Comparison of ENCODE assay signal across 11 mouse cellular contexts in genomic region chr11:89002621-89003020, GRCm38 (mm10). TPM values are rescaled to one million over a fixed set of nuclear protein-coding genes. Genes with fewer than 3 reads are reported as not detected.
DNase-seq lines count a peak whose midpoint lies in the region; ATAC-seq and TF ChIP-seq lines count a peak whose summit lies in the region.
"Had no signal": no experiment of that assay in that cellular context is flagged by ENCODE, and none has a peak within 500 bp of the region (broad histone marks: within the 10 kb centered on the region; RNA-seq: fewer than 3 reads in every experiment).

No protein-coding gene starts in this region.

- H3K4me2 ChIP-seq in hindbrain, embryonic 15.5 days, result peak overlapping the region; percentile 10; the same call in 1 of the 2 replicates
- peak overlapping the region; percentile 28; the same call in 1 of the 2 replicates for H3K4me2 ChIP-seq in midbrain, postnatal 0 days (ENCODE audit: low read depth, low read length, poor library complexity, severe bottlenecking)
- H3K4me2 ChIP-seq in midbrain, embryonic 16.5 days (ENCODE audit: low read length), result no peak overlapping the region

- H3K27ac ChIP-seq in hindbrain, embryonic 15.5 days (replicated peaks), result no peak overlapping the region
- H3K27ac ChIP-seq in hindbrain, embryonic 10.5 days, result no peak overlapping the region
- H3K27ac ChIP-seq in midbrain, postnatal 0 days (ENCODE audit: low read depth, low read length), result no peak overlapping the region
- H3K27ac ChIP-seq in midbrain, embryonic 16.5 days (ENCODE audit: low read length), result no peak overlapping the region
- peak overlapping the region; percentile 42 for H3K27ac ChIP-seq in small intestine, adult 2 months (ENCODE audit: insufficient read depth, low read depth, low read length)

- no peak for TF ChIP-seq POLR2A in small intestine, adult 2 months (IDR thresholded peaks at IDR 0.05; ENCODE audit: low read depth, low read length)

- no peak overlapping the region for H3K9ac ChIP-seq in hindbrain, embryonic 15.5 days
- no peak overlapping the region for H3K9ac ChIP-seq in midbrain, postnatal 0 days (replicated peaks; ENCODE audit: low read length, poor library complexity, severe bottlenecking)
- no peak overlapping the region for H3K9ac ChIP-seq in midbrain, embryonic 16.5 days (ENCODE audit: low read depth, low read length)

- no peak overlapping the region for H3K4me3 ChIP-seq in hindbrain, embryonic 15.5 days
- no peak overlapping the region for H3K4me3 ChIP-seq in hindbrain, embryonic 10.5 days
- no peak overlapping the region for H3K4me3 ChIP-seq in midbrain, postnatal 0 days (ENCODE audit: low read depth, low read length)
- H3K4me3 ChIP-seq in midbrain, embryonic 16.5 days (ENCODE audit: low read depth, low read length), result no peak overlapping the region
- peak overlapping the region; percentile 56 for H3K4me3 ChIP-seq in small intestine, adult 2 months (ENCODE audit: low read depth, low read length)

- peaks cover 3% of the 10 kb centered on the region; the same call in 1 of the 2 replicates for H3K4me1 ChIP-seq in hindbrain, embryonic 15.5 days (replicated peaks)
- peaks cover 27% of the 10 kb centered on the region for H3K4me1 ChIP-seq in hindbrain, embryonic 10.5 days (replicated peaks)
- H3K4me1 ChIP-seq in midbrain, postnatal 0 days (ENCODE audit: insufficient read depth, low read length), result no peaks in the 10 kb centered on the region
- no peaks in the 10 kb centered on the region for H3K4me1 ChIP-seq in midbrain, embryonic 16.5 days (ENCODE audit: control insufficient read depth, insufficient read depth, low read length)
- H3K4me1 ChIP-seq in small intestine, adult 2 months (ENCODE audit: control insufficient read depth, insufficient read depth, insufficient read length, low read length), result peaks cover 28% of the 10 kb centered on the region

- ATAC-seq in hindbrain, embryonic 15.5 days (ENCODE audit: low FRiP score, low read depth), result no peak
- no peak for ATAC-seq in midbrain, postnatal 0 days (ENCODE audit: low FRiP score)
- no peak for ATAC-seq in midbrain, embryonic 16.5 days
- no peak for ATAC-seq in megakaryocyte-erythroid progenitor cell, adult 5-6 weeks (replicated peaks; ENCODE audit: low FRiP score, low TSS enrichment, poor library complexity, severe bottlenecking)
- ATAC-seq: forebrain, embryonic 16.5 days; inflammation-experienced regulatory T-cells, adult 6 months had no signal

- 77% methylated on average over 5 of the region's 5 CpGs for WGBS in hindbrain, embryonic 15.5 days
- WGBS in hindbrain, embryonic 10.5 days, result 86% methylated on average over 5 of the region's 5 CpGs
- 78% methylated on average over 5 of the region's 5 CpGs for WGBS in midbrain, postnatal 0 days
- 87% methylated on average over 5 of the region's 5 CpGs for whole genome bisulfite sequencing in midbrain, embryonic 16.5 days
- 24% methylated on average over 5 of the region's 5 CpGs for WGBS in small intestine, adult 2 months

- peaks cover 15% of the 10 kb centered on the region for H3K27me3 ChIP-seq in hindbrain, embryonic 15.5 days
- peaks cover 32% of the 10 kb centered on the region for H3K27me3 ChIP-seq in hindbrain, embryonic 10.5 days (ENCODE audit: insufficient read depth, poor library complexity, severe bottlenecking)
- H3K27me3 ChIP-seq in midbrain, postnatal 0 days (ENCODE audit: insufficient read depth, low read length), result peaks cover 18% of the 10 kb centered on the region
- H3K27me3 ChIP-seq in midbrain, embryonic 16.5 days (ENCODE audit: control insufficient read depth, insufficient read depth, low read depth, low read length), result peaks cover 25% of the 10 kb centered on the region
- no peaks in the 10 kb centered on the region for H3K27me3 ChIP-seq in small intestine, adult 2 months (ENCODE audit: control insufficient read depth, insufficient read depth, low read length)

- no peaks in the 10 kb centered on the region for H3K9me3 ChIP-seq in hindbrain, embryonic 15.5 days
- H3K9me3 ChIP-seq in hindbrain, embryonic 10.5 days, result no peaks in the 10 kb centered on the region
- no peaks in the 10 kb centered on the region for H3K9me3 ChIP-seq in midbrain, postnatal 0 days (ENCODE audit: low read length)
- H3K9me3 ChIP-seq in midbrain, embryonic 16.5 days (replicated peaks; ENCODE audit: control insufficient read depth, low read length, poor library complexity, severe bottlenecking), result no peaks in the 10 kb centered on the region

- no peaks in the 10 kb centered on the region for H3K36me3 ChIP-seq in hindbrain, embryonic 15.5 days
- H3K36me3 ChIP-seq in hindbrain, embryonic 10.5 days, result no peaks in the 10 kb centered on the region
- H3K36me3 ChIP-seq in midbrain, postnatal 0 days (ENCODE audit: insufficient read depth, low read length), result no peaks in the 10 kb centered on the region
- H3K36me3 ChIP-seq in midbrain, embryonic 16.5 days (ENCODE audit: control insufficient read depth, insufficient read depth, low read length), result no peaks in the 10 kb centered on the region
- H3K36me3 ChIP-seq in small intestine, adult 2 months (ENCODE audit: control insufficient read depth, insufficient read depth, low read length), result peaks cover 26% of the 10 kb centered on the region

- TF ChIP-seq CTCF in midbrain, postnatal 0 days (IDR thresholded peaks at IDR 0.05), result no peak
- no peak for TF ChIP-seq CTCF in small intestine, adult 2 months (IDR thresholded peaks at IDR 0.05; ENCODE audit: extremely low read depth, insufficient read length, insufficient replicate concordance, low read depth, low read length)

- peak; percentile 46 to 82 for DNase-seq in adrenal gland, adult (ENCODE audit: inconsistent age in 2 of 2, low spot score in 1 of 2)
- DNase-seq in adrenal gland, postnatal 25 days, result no peak
- DNase-seq in hindbrain, embryonic 10.5 days (ENCODE audit: low spot score), result no peak
- peak; percentile 49 for DNase-seq in midbrain, postnatal 0 days (ENCODE audit: low spot score)

RNA-seq across cellular contexts. Expression of gene Trim25, which starts 3.4 kb away (rescaled TPM):
- total RNA-seq in adrenal gland, postnatal 25 days (2021), result 133 and 149 TPM in 2 replicates
- 5.1 and 5.4 TPM in 2 replicates for polyA plus RNA-seq in hindbrain, embryonic 15.5 days (2015; fragmentation: Nextera tagmentation; extraction: Ambion mirVana)
- polyA plus RNA-seq in hindbrain, embryonic 10.5 days (2016; fragmentation: Nextera tagmentation; extraction: Ambion mirVana), result 3.0 and 3.5 TPM in 2 replicates
- total RNA-seq in midbrain, postnatal 0 days (2014; rRNA removed), result 2.0 and 2.9 TPM in 2 replicates
- 4.3 and 4.5 TPM in 2 replicates for polyA plus RNA-seq in midbrain, postnatal 0 days (2015; fragmentation: Nextera tagmentation; extraction: Ambion mirVana)
- 3.5 and 3.8 TPM in 2 replicates for polyA plus RNA-seq in midbrain, embryonic 16.5 days (2015; fragmentation: Nextera tagmentation; extraction: Ambion mirVana)
- polyA plus RNA-seq in small intestine, adult 2 months (2012; rRNA removed), result 57.2 and 129 TPM in 2 replicates
- 35.5 and 49.4 TPM in 2 replicates for total RNA-seq in megakaryocyte-erythroid progenitor cell, adult 5-6 weeks (2014; fragmentation: Nextera tagmentation)
- 28.0 and 30.7 TPM in 2 replicates for total RNA-seq in megakaryocyte-erythroid progenitor cell, adult 5-6 weeks (2017)

RNA-seq across cellular contexts. Expression of gene Coil, which starts 32.6 kb away (rescaled TPM):
- 12.8 and 13.0 TPM in 2 replicates for total RNA-seq in adrenal gland, postnatal 25 days (2021)
- polyA plus RNA-seq in hindbrain, embryonic 15.5 days (2015; fragmentation: Nextera tagmentation; extraction: Ambion mirVana), result 29.7 and 29.8 TPM in 2 replicates
- polyA plus RNA-seq in hindbrain, embryonic 10.5 days (2016; fragmentation: Nextera tagmentation; extraction: Ambion mirVana), result 25.7 and 25.9 TPM in 2 replicates
- 35.1 and 44.2 TPM in 2 replicates for total RNA-seq in midbrain, postnatal 0 days (2014; rRNA removed)
- 26.9 and 28.8 TPM in 2 replicates for polyA plus RNA-seq in midbrain, postnatal 0 days (2015; fragmentation: Nextera tagmentation; extraction: Ambion mirVana)
- polyA plus RNA-seq in midbrain, embryonic 16.5 days (2015; fragmentation: Nextera tagmentation; extraction: Ambion mirVana), result 30.4 and 31.0 TPM in 2 replicates
- 1.1 and 1.4 TPM in 2 replicates for polyA plus RNA-seq in small intestine, adult 2 months (2012; rRNA removed)
- 12.0 and 13.1 TPM in 2 replicates for total RNA-seq in megakaryocyte-erythroid progenitor cell, adult 5-6 weeks (2014; fragmentation: Nextera tagmentation)
- 15.8 and 17.1 TPM in 2 replicates for total RNA-seq in megakaryocyte-erythroid progenitor cell, adult 5-6 weeks (2017)

RNA-seq across cellular contexts. Expression of gene Elobl, which starts 35.9 kb away (rescaled TPM):
- total RNA-seq in adrenal gland, postnatal 25 days (2021), result not detected in 2 replicates
- polyA plus RNA-seq in hindbrain, embryonic 15.5 days (2015; fragmentation: Nextera tagmentation; extraction: Ambion mirVana), result not detected in 2 replicates
- not detected in 2 replicates for polyA plus RNA-seq in hindbrain, embryonic 10.5 days (2016; fragmentation: Nextera tagmentation; extraction: Ambion mirVana)
- 0.44 TPM in 1 of 2 replicates, not detected in the other for total RNA-seq in midbrain, postnatal 0 days (2014; rRNA removed)
- polyA plus RNA-seq in midbrain, postnatal 0 days (2015; fragmentation: Nextera tagmentation; extraction: Ambion mirVana), result not detected in 2 replicates
- polyA plus RNA-seq in midbrain, embryonic 16.5 days (2015; fragmentation: Nextera tagmentation; extraction: Ambion mirVana), result not detected in 2 replicates
- polyA plus RNA-seq in small intestine, adult 2 months (2012; rRNA removed), result 0.37 TPM in 1 of 2 replicates, not detected in the other
- total RNA-seq in megakaryocyte-erythroid progenitor cell, adult 5-6 weeks (2014; fragmentation: Nextera tagmentation), result not detected in 2 replicates
- not detected in 2 replicates for total RNA-seq in megakaryocyte-erythroid progenitor cell, adult 5-6 weeks (2017)
- polyA plus RNA-seq: forebrain, embryonic 16.5 days; limb, embryonic 11.5 days had no signal

RNA-seq across cellular contexts. Expression of gene Scpep1, which starts 47.4 kb away (rescaled TPM):
- total RNA-seq in adrenal gland, postnatal 25 days (2021), result 257 and 299 TPM in 2 replicates
- polyA plus RNA-seq in hindbrain, embryonic 15.5 days (2015; fragmentation: Nextera tagmentation; extraction: Ambion mirVana), result 33.6 and 33.8 TPM in 2 replicates
- polyA plus RNA-seq in hindbrain, embryonic 10.5 days (2016; fragmentation: Nextera tagmentation; extraction: Ambion mirVana), result 57.4 and 75.7 TPM in 2 replicates
- 32.4 and 37.1 TPM in 2 replicates for total RNA-seq in midbrain, postnatal 0 days (2014; rRNA removed)
- 27.2 and 29.2 TPM in 2 replicates for polyA plus RNA-seq in midbrain, postnatal 0 days (2015; fragmentation: Nextera tagmentation; extraction: Ambion mirVana)
- 31.9 and 37.9 TPM in 2 replicates for polyA plus RNA-seq in midbrain, embryonic 16.5 days (2015; fragmentation: Nextera tagmentation; extraction: Ambion mirVana)
- 4.7 and 31.1 TPM in 2 replicates for polyA plus RNA-seq in small intestine, adult 2 months (2012; rRNA removed)
- total RNA-seq in megakaryocyte-erythroid progenitor cell, adult 5-6 weeks (2014; fragmentation: Nextera tagmentation), result 7.8 TPM in 2 replicates
- total RNA-seq in megakaryocyte-erythroid progenitor cell, adult 5-6 weeks (2017), result 5.0 and 8.4 TPM in 2 replicates

Comparison
In these comparisons a context has a peak if more than half of its experiments do, and no peak if none do; other contexts are left out.
1. DNase-seq: peak in adrenal gland, adult (2 of 2) and midbrain, postnatal 0 days (single experiment); none in adrenal gland, postnatal 25 days (single experiment) and hindbrain, embryonic 10.5 days (single experiment).
2. RNA of gene Coil, which starts 32.6 kb away (polyA plus RNA-seq): 30.4 to 31.0 TPM in midbrain, embryonic 16.5 days, 29.7 to 29.8 TPM in hindbrain, embryonic 15.5 days, 26.9 to 28.8 TPM in midbrain, postnatal 0 days and 25.7 to 25.9 TPM in hindbrain, embryonic 10.5 days; 1.1 to 1.4 TPM in small intestine, adult 2 months; every median in the first group is over 10 times any median in the second.